Mouse (Mus musculus): Measurements from ENCODE around the gene Hist2h4.
"Not testable (repeated sequence)": the region's sequence is repeated elsewhere in the genome, so short reads cannot be mapped to it uniquely, and the experiment has no call there.

Hist2h4 gene

DNA sequence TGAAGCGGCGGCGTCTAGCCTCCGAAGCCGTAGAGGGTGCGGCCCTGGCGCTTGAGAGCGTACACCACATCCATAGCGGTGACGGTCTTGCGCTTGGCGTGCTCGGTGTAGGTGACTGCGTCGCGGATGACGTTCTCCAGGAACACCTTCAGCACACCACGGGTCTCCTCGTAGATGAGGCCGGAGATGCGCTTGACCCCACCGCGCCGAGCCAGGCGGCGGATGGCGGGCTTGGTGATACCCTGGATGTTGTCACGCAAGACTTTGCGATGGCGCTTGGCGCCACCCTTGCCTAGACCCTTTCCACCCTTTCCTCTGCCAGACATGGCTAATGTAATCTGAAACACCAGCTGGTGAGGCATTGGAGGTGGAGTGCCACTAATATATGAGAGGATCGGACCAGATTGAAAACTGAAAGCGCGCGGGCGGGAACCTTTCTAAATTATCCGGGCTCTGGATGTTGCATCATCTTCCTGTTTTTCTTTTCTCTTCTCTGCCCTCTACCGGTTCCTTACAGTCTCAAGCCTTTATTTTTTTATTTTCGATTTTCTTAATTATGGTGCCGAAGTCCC lies at the start of gene Hist2h4:
Hist2h4 (minus strand) TSS at position 333 of the 572 bp plus-strand sequence.
- CTCF ChIA-PET = interaction anchor here (0.6 kb wide), 1 partner anchor 152 kb away, joined by 8 read pairs; no protein-coding TSS in a partner anchor

DNA sequence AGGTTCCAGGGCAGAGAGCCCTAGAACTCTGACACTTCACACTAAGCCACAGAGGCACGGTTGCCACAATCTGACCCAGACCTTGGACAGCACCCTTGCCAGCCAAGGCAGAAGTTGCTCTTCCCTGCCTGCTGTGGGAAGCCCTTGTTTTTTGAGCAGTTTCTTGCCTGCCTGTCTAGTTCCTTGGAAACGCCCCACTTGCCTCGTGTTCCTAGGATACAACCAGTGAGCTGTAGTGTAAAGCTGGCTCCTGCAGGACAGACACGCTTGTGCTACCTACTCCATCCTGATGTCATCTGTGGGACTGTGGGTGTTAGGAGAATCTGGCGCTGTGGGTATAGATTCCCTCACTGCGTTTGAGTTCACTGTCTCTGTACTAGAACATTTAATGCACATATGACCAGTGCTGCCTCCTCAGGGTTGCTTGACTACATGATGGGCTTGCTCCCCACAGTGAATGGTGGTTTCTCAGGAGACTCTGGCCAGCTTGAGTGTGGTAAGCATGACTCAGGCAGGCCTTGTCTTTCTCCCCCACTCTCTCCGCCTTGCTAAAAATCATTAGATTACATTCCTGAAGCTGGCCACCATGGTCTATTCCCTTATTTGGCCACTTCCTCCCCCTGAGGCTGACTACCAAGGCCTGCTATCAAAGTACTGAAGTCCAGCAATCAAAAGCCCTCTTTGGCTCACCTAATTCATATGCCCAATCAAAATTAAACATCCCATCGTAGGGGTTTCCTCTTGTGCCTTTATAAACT lies 49.4 kb upstream of the Hist2h4 start:
- CTCF ChIA-PET = no interaction called here

DNA sequence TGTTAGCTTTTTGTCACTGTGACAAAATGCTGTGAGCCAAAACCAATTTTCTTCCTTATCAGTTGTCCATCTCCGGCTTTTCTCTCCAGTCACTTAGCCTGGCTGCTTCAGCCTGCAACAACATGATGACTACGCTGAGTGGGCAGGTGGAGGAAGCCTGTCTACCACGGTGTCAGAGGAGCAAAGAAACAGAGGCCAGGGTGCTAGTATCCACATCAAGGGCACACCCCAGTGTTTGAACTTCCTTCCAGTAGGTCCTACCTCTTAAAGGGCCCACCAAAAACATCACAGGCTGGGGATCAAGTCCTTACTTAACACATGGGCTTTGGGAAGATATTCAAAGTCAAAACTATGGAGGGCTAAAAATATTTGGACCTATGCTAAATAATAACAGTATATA lies 46.3 kb upstream of the Hist2h4 start:
- CTCF ChIA-PET = interaction anchor here (1.1 kb wide), 1 partner anchor 31 kb away, joined by 3 read pairs; no protein-coding TSS in a partner anchor

DNA sequence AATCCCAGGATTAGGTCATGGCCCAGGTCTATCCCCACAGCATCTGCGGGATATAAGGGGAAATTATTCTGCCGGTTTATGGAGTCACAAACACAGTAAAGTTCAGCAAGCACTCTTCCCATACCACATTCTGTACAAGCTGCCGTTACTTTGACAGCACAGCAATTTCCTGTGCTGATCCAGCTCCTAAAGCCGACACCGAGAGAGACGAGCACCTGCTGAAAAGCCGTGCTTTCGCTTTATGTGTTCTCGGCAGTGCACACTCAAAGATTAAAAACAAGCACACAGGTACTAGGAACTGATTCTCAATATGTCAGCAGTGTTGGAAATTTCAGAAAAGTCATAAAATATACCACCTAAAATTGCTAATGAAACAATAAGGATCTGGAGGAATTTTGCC lies 43.4 kb upstream of the Hist2h4 start:
- CTCF ChIA-PET = no interaction called here

DNA sequence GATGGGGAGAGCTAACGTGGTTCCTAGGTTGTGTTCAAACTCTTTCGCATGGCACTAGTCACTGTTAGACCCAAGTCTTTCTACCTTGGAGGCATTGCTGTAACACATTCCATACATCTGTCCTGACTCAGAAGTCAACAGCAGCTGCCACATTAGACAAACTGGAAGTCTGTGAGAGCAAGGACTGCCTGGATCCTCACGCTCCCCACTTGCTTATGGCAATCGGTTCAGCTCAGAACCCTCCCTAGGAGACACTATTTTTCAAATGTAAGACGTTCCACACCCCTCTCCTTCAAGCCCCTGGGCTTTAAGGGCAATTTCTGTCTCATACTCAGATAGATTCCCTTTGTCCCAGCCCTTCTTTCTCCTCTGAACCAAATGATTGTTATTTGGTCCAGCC lies 39.0 kb upstream of the Hist2h4 start:
- CTCF ChIA-PET = no interaction called here

DNA sequence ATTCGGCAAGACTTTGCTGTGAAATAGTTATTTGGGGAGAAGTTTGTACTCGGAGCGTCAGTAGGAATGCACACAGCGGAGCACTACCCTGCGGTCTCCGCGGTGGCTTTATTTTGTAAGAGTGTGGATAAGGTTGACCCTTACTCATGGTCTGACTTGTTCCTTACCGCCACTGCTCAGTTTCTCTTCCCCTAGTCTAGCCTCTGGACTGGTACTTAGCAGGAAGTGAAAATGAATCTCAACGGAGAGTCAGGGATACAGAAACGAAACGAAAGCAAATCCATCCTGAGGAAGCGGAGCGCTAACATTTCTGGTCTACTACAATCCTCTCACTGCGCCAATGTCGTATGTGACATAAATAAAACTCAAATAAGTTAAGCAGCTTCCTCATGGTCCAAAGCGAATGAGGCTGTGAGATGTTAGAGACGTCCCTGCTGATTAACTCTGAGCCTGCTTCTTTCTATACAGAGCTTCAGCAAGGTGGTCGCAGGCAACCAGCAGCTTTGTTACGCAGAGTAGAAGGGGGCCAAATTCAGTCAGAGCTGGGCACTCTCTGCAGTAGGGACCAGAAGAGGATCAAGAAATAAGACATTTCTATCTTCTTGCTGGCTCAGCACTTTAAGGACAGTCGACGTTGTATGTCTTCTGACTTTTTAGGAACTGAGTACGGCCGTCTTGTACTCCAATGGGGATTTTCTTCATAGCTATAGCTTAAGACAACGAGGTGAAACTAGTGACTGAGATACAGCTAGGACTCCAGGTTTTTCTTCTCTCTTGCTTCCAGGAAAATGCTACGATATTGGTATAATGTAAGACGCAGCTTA lies 37.8 kb upstream of the Hist2h4 start:
- CTCF ChIA-PET = no interaction called here

DNA sequence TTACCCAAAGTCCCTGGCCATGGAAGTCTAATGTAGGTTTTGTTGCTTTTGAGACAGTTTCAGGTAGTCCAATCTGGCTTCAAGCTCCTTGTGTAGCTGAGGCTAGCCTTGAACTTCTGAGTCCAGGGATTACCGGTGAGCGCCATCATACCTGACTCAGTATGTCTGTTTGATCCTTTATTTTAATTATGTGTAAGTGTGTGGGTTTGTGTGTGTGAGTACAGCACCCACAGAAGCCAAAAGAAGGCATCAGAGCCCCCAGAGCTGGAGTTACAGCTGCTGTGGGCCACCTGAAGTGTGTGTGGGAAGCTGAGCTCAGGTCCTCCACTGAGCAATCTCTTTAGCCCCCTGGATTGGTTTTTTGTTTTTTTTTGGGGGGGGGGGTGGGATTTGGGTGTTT lies 36.5 kb upstream of the Hist2h4 start:
- CTCF ChIA-PET = no interaction called here

DNA sequence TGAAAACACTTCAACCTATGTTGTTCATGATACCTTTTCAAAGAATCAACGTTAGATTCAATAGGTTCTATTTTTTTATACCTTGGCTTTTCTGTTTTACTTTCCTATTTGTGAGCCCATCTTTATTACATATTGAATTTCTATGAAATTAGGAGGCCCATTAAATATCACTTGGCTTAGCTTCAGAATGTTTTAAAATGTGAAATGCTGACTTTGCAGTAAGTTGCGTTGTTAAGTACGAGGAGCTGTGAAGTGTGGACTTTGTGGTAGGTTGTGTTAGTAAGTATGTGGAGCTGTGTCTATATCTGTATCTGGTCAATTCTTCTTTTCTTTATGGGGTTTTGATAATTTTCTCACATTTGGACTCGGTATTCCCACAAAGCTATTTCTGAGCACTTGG lies 35.2 kb upstream of the Hist2h4 start:
- CTCF ChIA-PET = no interaction called here

DNA sequence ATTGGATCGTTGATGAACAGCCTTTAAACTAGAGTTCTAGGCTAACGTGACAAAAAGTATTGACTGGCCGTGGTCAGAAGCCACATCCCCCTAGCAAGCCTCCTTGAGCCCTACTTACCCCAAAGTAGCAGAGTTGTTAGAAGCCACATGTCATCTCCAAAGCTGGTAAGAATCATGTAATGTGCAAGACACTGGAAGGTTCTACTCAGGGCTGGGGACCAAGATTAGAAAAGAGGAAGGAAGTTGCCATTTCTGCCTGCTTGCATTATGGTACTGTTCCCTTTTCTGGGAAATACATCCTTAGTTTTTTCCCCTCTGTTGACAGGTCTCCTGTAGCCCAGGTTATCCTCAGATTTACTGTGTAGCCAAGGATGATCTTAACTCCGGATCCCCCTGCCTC lies 30.7 kb upstream of the Hist2h4 start, which contains the start of gene Fcgr1:
Fcgr1 (minus strand) TSS at position 183 of the 400 bp plus-strand sequence.
- CTCF ChIA-PET = interaction anchor here (0.7 kb wide), 1 partner anchor 16 kb away, joined by 4 read pairs; no protein-coding TSS in a partner anchor

DNA sequence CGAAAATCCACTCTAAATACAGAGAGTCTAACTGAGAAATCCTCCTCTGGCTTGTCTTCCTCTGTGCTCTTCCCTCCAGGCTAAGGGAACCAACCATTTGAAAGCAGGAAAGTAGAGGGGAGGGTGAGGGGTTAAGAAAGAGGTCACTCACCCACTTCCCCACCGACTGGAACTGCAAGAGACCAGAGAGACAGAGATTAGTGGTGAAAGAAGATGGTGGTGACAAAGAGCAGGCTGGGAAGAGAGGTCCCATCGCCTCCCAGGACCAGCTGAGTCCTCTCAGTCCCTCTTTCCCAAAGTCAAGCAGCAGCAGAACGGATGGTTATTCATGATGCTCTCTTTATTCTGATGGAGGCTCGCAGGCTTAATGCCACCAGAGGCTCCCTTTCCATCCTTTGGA lies 30.3 kb upstream of the Hist2h4 start:
- CTCF ChIA-PET = interaction anchor here (0.7 kb wide), 1 partner anchor 16 kb away, joined by 4 read pairs; no protein-coding TSS in a partner anchor

DNA sequence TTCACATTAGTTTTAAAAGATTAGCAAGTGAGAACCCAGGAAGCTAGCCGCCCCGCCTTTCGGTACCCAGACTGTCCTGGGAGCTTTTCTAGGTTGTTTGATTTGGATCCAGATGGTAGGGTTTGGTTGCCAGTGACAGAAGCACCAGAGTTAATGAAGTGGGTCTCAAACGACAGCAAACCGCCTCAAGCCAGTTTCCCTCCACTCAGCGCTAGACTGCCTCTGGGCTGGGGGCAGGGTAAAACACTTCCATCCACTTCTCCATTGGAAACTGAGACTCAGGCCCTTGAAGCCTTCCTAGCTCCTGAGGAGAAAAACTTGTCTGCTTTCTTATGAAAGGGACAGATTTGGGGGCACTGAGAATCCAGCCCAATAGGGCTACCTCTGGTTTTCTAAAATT lies 29.5 kb upstream of the Hist2h4 start:
- CTCF ChIA-PET = interaction anchor here (1.0 kb wide), 1 partner anchor 15 kb away, joined by 6 read pairs; no protein-coding TSS in a partner anchor

DNA sequence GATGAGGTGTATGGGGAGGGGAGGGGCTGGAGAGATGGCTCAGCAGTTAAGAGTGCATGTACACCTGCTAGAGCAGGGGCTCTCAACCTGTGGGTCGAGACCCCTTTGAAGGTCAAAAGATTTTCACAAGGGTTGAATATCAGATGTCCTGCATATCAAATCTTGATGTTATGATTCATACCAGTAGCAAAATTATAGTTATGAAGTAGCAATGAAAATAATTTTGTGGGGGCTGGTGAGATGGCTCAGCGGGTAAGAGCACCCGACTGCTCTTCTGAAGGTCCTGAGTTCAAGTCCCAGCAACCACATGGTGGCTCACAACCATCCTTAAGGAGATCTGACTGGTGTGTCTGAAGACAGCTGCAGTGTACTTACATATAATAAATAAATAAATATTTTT lies 27.6 kb upstream of the Hist2h4 start:
- CTCF ChIA-PET = not testable (repeated sequence)

DNA sequence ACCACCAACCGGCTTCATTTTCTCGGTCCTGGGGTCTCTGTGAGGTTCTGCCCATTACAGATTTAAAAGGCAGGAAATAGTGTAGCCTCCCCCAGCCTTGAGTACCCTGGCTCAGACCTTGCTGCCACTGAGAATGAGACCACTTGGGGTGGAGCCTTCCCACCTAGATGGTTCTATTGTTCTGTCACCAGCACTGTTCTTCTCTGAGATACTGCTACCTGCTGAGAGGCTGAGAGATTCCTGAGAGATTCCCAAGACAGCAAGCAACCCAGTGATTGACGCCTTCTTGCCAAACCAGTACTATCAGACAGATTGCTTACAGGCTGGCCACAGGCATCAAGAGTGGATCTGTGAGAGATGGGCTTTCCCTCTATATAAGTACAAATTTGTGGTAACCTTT lies 26.1 kb upstream of the Hist2h4 start:
- CTCF ChIA-PET = no interaction called here

DNA sequence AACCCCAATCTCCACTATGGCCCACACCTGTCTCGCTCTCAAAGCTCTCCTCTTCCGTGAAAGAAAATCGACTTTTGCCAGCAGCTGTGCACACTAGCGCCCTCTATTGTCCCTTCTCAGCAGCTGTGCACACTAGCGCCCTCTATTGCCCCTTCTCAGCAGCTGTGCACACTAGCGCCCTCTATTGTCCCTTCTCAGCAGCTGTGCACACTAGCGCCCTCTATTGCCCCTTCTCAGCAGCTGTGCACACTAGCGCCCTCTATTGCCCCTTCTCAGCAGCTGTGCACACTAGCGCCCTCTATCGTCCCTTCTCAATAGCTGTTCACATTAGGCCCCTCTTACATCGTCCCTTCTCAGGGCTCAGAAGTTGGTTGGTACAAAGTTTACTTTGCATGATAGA lies 24.2 kb upstream of the Hist2h4 start:
- CTCF ChIA-PET = not testable (repeated sequence)

DNA sequence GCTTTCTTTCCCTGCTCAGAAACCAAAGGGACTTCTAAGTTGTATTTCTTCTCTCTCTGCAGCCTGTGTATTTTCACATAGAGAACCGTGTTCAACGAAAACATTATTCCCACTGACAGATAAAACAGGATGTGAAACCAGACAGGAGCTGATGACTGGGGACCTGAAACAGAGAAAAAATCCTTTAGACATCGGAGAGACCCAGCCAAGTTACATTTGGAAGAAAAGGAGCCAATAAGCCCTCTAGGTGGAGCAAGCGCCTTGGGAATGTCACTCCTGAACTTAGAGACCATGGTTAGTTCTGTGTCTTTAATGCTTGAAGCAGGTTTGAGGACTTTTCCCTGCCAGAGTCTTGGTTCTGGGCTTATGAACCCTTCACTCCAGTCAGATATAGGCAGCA lies 21.3 kb upstream of the Hist2h4 start:
- CTCF ChIA-PET = interaction anchor here (0.7 kb wide), 1 partner anchor 68 kb away, joined by 5 read pairs; no protein-coding TSS in a partner anchor

DNA sequence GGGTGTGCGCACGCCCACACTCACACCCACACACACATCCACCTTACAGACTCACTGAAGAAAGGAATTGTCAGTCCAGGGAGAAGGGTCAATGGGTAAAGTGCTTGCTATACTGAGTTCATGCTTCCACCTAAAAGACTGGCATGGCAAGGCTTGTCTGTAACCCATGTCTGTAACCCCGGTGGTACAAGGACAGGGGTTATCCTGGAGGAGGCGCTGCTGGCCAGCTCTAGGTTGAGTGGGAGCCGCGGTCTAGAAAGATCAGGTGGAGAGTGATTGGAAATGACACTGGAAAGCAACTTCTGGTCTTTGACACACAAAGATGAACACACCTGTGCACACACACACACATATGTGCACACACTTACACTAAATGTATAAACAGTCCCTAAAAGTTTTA lies 17.5 kb upstream of the Hist2h4 start:
- CTCF ChIA-PET = no interaction called here

DNA sequence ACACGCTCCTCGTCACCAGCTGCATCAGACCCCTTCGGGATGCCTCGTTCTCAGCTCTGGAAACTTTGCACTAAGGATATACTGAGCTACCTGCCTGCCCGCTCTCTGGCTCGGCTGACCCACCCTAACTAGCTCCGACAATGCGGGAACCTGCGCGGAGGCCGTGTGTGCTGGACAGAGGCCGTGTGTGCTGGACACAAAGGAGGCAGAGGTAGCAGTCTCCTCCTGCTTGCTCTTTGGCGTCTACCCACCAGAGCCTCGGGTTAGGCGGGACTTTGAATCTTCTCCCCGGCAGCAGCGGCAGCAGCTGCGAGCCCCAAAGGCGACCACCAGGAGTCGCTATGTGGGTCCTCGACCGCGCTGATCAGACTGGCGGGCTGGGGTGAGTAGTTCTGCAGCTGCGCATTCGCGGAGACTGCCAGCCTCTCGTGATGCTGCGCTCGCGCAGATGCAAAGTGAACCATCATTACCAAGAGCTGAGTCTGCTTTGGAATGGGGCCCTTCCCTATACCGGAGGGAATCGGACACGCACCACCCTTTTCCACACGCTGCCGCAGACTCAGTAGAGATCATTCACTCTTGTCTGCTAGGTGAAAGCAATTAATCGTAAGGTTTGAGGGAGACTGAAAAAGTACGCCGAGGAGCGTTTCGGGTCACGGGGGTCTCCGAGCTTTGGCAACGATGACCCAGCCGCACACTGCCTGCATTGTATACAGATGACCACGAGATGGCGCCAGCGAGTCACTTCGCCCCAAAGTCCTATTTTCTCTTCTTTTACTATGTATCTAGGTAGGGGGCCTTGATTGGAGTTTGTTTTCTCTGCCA lies 14.9 kb upstream of the Hist2h4 start:
- CTCF ChIA-PET = interaction anchor here (0.6 to 1.0 kb wide), 4 partner anchors 9 to 31 kb away, joined by 3 to 6 read pairs (median 5); partner anchors contain the start of genes Fcgr1, Hist2h2bb and Hist2h3b

DNA sequence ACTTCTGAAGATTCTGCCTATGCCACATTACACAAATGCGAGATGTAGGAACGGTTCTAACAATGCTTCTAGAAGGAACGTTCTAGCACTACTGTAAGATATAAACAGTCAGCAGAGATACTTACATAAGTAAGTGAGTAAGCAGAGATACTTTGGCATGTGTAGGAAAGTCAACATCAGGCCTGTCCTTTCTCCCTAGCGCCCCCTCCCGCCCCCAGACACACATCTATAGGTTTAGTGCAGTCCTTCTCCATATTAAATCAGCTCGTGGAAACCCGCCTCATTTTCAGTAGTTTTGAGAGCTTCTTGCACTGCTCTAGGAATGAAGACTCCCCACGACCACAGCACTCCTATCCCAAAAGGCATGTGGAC lies 14.3 kb upstream of the Hist2h4 start:
- CTCF ChIA-PET = interaction anchor here (0.6 to 1.0 kb wide), 2 partner anchors 8 to 16 kb away, joined by 4 to 6 read pairs; partner anchors contain the start of genes Fcgr1, Hist2h2bb and Hist2h3b

DNA sequence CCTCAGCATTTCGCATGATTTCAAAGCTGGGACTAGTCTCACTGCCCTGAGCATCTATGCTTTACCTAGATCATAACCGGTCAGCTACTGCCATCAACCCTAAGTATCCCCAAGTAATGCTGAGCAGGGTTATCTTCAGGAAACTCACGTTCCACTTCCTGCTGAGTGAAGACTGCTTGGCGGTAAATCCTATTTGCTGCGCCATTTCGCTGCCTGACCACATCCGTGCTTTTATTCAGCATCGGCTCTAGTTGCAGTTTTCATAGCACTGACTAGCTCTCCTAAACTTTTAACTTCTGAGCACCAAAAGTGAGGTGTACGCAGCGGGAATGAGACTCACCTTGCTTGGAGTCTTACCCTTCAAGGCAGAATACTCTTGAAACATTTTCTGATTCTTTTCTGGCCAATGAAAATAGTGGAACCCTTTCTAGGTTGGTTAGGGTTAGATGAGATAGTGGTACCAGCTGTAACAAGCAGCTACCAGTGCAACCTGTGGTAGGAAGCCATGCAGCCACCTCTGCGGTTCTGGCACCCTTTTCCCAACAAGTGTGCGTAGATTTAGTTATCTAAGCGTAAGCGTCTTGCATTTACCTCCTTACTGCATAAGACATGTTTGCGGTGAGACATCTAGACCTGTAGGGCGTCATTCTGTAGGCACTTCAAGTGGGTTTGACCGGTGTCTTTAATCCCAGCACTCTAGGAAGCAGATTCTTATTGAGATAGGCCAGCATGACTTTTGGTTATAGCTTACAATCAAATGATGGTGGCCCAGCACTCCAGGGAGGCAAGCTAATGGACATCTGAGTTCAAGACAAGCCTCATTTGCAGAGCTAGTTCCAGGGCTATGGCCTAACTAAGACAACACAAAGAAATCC lies 10.7 kb upstream of the Hist2h4 start:
- CTCF ChIA-PET = interaction anchor here (0.5 kb wide), 1 partner anchor 57 kb away, joined by 3 read pairs; no protein-coding TSS in a partner anchor
